Mouse (Mus musculus) ovary, adult 2 months (tissue): Measurements from ENCODE around the gene Scamp2. TPM values are rescaled to one million over a fixed set of nuclear protein-coding genes. Genes with fewer than 3 reads are reported as not detected.

Experiments used
- polyA plus RNA-seq: library from polyadenylated mRNA; depleted of rRNA; stranded (reverse); fragments of >200 nt; gene quantifications from 2 replicates; pipeline ENCODE4 v1.2.3, GENCODE M21; 2012; rRNA removed

The Scamp2 gene
- 116 and 128 TPM in 2 replicates for polyA plus RNA-seq

DNA sequence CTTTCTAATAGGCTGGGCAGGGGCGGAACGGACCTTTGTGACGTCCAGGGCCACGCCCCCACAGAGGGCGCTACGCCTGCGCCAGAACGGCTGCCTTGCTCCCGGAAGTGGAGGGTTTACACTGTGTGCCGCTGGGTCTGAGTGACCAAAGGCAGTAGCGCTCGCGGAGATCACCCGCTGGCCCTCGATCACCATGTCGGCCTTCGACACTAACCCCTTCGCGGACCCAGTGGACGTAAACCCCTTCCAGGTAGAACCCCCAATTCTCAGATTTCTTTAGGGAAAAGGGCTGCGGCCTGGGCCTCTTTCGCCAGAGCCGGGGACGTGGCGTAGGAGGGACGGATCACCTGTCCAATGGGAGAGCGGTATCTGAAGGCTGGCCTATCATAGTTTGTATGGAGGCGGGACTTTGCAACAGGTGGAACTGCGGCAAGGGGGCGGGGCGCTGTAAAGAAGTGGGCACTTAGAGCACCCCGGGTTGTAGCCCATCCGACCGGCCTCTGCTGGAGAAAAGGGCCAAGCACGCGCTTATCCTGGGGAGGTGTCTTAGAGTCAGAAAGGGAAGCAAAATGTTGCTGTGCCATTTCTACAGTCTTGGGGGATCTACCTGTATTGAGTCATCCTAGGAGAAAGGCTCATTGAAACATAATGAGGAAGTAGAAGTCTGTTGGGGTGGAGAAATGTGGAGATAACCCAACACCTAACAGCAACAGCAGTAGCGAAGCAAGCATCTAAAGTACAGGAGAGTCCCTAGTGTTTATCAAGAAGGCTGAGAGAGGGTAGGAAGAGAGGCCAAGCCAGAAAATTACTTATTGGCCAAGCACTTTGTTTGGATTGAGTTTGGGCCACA lies at the start of gene Scamp2:
Gene Scamp2, plus strand, starts transcription at position 83 of the 850 bp plus-strand sequence.

DNA sequence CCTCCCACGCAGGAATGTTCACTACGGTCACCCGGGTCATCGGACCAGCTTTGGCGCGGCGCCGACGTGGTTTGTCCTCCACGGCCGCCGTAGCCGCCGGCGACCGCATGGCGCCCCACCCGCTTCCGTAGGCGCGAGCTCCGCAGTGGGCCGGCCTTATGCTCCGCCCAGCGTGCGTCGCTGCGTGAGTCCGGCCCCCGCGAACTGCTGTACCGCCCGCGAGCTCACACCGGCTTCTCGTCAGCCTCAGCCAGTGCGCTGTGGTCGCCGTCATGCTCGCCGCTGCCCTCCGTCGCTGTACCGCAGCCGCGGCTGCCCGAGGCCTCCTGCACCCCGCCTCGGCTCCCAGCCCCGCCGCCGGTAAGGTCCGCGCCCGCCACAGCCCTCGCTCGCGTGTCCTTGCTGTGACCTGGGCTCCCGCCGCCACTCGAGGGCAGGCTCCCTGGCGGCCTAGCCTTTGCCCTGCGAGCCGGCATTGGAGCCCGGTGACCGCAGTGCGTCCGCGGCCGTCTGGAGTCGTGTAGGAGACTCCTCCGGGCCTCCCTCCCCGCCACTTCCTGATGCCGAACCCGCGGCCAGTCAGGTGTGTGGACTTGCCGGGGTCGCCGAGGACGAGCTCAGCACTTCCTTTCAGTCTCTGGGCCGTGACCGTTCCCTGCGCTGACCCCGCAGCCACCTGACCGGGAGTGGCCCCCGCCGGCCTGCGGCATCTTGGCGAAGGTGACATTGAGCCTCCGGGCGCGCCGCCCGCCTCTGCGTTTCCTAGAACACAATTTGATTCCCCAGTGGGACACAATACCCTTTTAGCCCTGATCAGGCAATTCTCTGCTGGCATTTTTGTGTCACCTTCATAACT lies 39.5 kb upstream of the Scamp2 start, which contains the start of gene Cox5a:
Gene Cox5a, plus strand, starts transcription at position 219 of the 856 bp plus-strand sequence.

DNA sequence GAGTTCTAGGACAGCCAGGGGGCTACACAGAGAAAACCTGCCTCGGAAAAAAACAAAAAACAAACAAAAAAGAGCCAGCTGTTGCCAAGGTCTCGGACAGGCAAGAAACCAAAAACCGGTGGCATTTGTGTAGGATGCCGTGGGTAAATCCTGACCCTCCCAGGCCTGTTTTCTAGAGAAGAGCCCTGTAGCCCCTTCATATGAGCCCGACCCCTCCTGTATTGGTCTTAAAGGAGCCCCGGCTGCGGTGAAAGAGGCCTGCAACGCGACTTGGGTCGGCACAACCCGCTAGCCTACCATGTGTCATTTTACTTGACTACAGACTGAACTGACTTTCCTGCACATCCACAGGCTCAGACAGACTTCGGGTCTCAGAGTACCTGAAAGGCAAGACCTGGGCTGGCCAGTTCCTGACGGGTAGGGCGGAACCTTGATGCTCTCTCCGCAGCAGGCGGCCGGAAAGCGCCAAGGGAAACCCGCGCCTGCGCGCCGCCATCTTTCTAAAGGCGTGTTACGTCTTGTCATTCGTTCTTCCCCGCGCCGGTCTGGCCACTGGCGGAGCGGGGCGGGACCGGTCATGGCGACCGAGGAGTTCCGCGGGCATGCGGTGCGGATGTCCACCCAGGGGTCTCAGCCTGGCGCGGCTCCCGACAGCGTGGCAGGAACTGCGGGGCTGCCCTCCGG lies 23.6 kb upstream of the Scamp2 start, which contains the start of gene Fam219b:
Gene Fam219b, plus strand, starts transcription at position 485 of the 684 bp plus-strand sequence.

DNA sequence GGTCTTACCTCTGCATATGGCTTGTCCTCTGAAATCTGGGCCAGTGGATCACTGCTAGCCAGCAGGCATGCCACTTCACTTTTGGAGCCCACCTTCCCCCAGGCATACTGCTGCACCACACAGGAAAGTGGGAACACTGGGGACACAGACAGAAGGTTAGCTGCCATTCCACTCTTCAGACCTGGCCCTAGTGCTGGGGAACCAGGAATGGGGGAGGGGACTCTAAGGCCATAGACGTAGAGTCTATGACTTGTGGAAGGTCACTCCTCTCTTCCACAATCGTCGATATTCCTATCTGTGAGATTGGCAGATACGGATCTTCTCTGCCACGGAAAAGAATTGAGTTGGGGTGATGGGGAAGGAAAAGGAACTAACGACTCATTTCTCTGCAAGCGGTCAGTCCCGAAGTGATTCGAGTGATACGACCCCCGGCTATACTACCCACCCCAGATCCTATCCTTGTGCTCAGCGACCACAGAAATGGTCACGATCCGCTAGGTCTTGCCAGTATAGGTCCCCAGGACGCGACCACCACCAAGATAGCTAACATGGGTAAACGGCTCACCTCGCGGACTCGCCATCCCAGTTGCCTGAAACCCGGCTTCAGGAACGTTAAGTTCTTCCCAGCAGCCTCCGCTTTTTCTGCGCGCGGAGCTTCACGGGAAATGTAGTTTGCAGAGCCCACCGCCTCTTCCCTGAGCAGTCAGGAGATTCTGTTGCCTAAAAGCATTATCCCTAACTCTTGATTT lies 8.4 kb upstream of the Scamp2 start, which contains the start of gene Mpi:
Gene Mpi, minus strand, starts transcription at position 625 of the 749 bp plus-strand sequence.

DNA sequence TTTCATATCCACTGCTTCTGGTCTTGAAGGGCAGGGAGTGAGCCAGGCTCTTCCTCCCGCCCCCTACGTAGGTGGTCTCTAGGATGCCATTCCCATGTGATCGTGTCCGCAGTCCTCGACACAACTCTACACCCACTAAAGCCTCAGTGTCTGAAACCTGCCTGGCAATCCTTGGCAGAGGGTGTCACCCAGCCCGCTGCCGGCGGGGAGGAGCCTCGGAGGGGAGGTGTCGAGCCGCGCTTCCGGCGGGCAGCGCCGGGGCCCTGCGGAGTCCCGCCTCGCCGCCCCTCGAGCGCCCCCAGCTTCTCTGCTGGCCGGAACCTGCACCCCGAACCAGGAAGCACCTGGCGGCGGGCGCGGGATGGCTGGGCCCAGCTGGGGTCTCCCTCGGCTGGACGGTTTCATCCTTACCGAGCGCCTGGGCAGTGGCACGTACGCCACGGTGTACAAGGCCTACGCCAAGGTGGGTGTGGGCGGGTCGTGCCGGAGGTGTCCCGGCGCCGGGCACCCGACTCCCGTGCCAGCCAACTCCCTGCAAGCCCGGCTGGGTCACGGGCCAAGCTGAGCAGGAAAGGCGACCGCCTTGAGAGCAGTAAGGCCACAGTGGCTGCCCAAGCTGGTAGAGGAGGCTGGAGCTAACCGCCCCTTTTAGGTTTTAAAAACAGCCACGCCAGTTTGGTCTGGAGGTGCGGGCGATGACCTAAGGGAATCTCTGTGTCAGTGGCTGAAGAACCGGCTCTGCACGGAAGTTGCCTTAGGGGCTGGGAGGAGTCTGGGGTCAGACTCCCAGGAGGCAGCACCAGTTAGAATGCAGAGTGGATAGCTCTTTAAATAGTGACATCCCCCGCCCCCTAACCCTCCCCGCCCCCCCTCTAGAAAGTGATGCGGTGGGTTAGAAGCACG lies 28.7 kb downstream of the Scamp2 start, which contains the start of gene Ulk3:
Gene Ulk3, plus strand, starts transcription at position 229 of the 903 bp plus-strand sequence.

DNA sequence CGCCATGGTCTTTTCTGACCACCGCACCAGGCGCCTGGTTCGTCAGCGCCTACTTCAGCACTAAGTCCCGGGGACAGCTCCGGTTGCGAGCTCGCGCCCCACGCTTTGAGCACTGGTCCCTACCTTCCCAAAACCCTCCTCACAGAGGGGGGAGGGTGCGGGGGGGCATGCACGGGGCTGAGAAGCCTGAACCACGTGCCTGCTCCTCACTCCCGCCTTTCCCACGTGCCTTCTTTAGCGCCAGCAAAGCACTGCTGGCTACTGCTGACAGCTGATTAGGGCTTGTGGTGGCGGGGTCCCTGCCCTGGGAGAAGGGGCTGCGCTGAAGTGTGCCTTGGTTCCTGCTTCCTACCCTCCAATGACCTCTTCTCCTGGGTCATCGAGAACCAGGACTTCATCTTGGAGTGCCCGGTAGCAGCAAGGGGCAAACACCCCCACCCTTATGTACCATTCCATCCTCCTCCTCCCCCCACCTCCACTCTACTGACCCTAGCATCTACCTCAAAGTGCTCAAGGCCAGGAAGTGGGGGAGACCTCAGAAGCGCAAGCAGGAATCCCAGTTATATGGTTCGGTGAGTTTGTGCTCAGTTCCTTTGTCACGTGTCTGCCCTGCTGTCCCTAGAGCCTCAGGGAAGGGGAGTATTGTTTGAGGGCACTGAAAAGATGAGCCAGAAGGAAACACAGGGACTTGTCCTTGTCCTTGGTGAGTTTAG lies 45.6 kb downstream of the Scamp2 start, which contains the start of gene Cplx3:
Gene Cplx3, minus strand, starts transcription at position 143 of the 713 bp plus-strand sequence.

DNA sequence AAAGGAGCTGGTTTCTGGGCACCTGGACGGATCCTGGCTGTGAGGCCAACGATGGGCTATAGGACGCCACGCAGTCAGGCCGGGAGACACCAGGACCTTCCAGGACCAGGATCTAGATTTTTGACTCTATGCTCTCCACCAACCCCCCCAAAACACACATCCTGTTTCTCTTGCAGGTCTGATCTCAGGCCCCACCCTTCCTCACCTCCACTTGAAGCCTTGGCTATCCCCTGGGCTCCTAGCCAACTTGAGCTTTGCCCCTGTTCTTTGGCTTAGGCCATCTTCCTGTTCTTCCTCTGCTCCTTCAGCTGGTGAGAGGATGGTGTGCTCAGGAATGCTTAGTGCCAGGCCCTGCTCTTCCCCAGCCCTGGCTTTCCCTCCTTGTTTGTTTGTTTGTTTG lies 59.9 kb downstream of the Scamp2 start, which contains the start of gene Lman1l:
Gene Lman1l, minus strand, starts transcription at position 101 of the 400 bp plus-strand sequence.

Other genes with a start within 250 kb of the Scamp2 start
- 31.3 and 33.2 TPM in 2 replicates for gene Ppcdc, start 120.8 kb upstream of the Scamp2 start, polyA plus RNA-seq
- 36.6 and 41.6 TPM in 2 replicates for gene Scamp5, start 92.9 kb upstream of the Scamp2 start, polyA plus RNA-seq
- gene Rpp25, start 56.9 kb upstream of the Scamp2 start, polyA plus RNA-seq: 32.4 and 52.8 TPM in 2 replicates
- 376 and 601 TPM in 2 replicates for gene Cox5a, start 39.7 kb upstream of the Scamp2 start, polyA plus RNA-seq
- gene Fam219b, start 23.4 kb upstream of the Scamp2 start, polyA plus RNA-seq: 21.8 and 29.0 TPM in 2 replicates
- 40.7 and 50.2 TPM in 2 replicates for gene Mpi, start 8.2 kb upstream of the Scamp2 start, polyA plus RNA-seq
- gene Ulk3, start 28.5 kb downstream of the Scamp2 start, polyA plus RNA-seq: 25.7 and 31.5 TPM in 2 replicates
- not detected in 2 replicates for gene Cplx3, start 45.3 kb downstream of the Scamp2 start, polyA plus RNA-seq
- not detected in 2 replicates for gene Lman1l, start 59.8 kb downstream of the Scamp2 start, polyA plus RNA-seq
- 51.7 and 57.8 TPM in 2 replicates for gene Csk, start 92.7 kb downstream of the Scamp2 start, polyA plus RNA-seq
- 0.08 and 0.53 TPM in 2 replicates for gene Cyp1a2, start 122.8 kb downstream of the Scamp2 start, polyA plus RNA-seq
- 0.10 and 0.19 TPM in 2 replicates for gene Cyp1a1, start 127.0 kb downstream of the Scamp2 start, polyA plus RNA-seq
- 12.6 and 15.7 TPM in 2 replicates for gene Edc3, start 147.6 kb downstream of the Scamp2 start, polyA plus RNA-seq
- gene Clk3, start 204.9 kb downstream of the Scamp2 start, polyA plus RNA-seq: 92.5 and 95.3 TPM in 2 replicates